Mouse (Mus musculus) brain, embryonic 14.5 days (tissue): ENCODE measurements at regions not wholly inside any gene's neighbourhood (a gene's known extent, or its start where the extent isn't known, plus 50 kb on each side); places are given as distances from the start of the nearest gene placed in this dataset.
A peak's percentile ranks its signal among the peaks of the same experiment; 100 is the strongest.

Experiments
- DNase-seq: peaks from one replicate; pipeline ENCODE4 v3.0.0-alpha.2; 2011; ENCODE audit warnings: low read depth
- CTCF ChIP-seq: fragments of 200-500 bp; IDR thresholded peaks from 2 replicates; pipeline ENCODE4 v1.5.1; 2012; ENCODE audit warnings: inconsistent platforms, mild to moderate bottlenecking, moderate library complexity, borderline replicate concordance; ENCODE audit not compliant: insufficient read depth, insufficient read length; ENCODE audit errors: extremely low read depth
- POLR2A ChIP-seq: fragments of 200-500 bp; IDR thresholded peaks from 2 replicates; pipeline ENCODE4 v1.6.1; 2012; ENCODE audit warnings: mild to moderate bottlenecking, inconsistent platforms, borderline replicate concordance; ENCODE audit not compliant: poor library complexity, insufficient read depth, insufficient read length, severe bottlenecking; ENCODE audit errors: extremely low read depth

GRCm38 (mm10) chr7:95351337-95351736, 819.7 kb upstream of the Tenm4 start:
- TF ChIP-seq POLR2A (no peak), CTCF (no peak)
- no peak for DNase-seq

GRCm38 (mm10) chr7:95352133-95352532, 818.9 kb upstream of the Tenm4 start:
- peak; percentile 28 for DNase-seq
- TF ChIP-seq POLR2A (no peak), CTCF (no peak)

DNA sequence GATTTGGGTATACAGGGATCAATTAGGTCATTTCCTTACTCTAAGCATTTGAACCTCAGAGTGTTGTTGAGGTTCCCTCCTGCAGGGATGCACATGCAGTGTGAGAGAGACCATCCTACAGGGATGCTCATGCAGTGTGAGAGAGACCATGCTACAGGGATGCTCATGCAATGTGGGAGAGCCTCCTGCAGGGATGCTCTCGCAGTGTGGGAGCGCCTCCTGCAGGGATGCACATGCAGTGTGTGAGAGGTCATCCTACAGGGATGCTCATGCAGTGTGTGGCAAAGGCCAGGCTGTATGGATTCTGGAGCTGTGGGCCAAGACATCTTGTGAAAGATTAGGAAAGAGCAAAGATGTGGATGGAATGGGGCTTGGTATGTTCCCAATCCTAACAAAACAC, 816.1 kb upstream of the Tenm4 start:
- TF ChIP-seq POLR2A (no peak), CTCF (0 out of 2 replicates have a peak, but pooled peaks have one; percentile 10)

DNA sequence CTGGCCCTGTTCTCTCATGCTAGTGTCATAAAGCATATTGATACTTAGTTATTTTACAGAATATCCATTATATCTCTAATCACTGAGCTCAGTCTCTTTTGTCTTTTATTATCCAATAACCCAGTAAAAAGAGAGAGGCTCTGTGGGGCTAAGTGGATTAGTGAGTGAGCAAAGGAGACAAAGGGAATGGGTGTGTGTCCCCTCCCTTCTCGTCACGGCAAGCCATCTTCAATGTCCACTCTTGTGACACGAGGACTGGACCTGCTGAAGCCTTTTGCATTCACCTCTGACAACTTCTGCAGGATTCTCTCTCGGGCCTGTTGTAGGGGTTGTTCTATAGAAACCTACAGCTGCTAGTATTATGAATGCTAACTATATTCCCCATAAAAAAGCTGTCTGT, 812.3 kb upstream of the Tenm4 start:
- TF ChIP-seq CTCF (no peak), POLR2A (no peak)
- no peak for DNase-seq

More for the DNA sequence above, 816.1 kb upstream of the Tenm4 start:
- DNase-seq, result no peak

- no peak for TF ChIP-seq CTCF
- no peak for TF ChIP-seq POLR2A
- no peak for DNase-seq
Observed at GRCm38 (mm10) chr7:95359154-95359553, 811.9 kb upstream of the Tenm4 start.
